Mouse (Mus musculus) kidney, embryonic 15.5 days (tissue): Measurements from ENCODE around the gene Csde1. TPM values are rescaled to one million over a fixed set of nuclear protein-coding genes. Genes with fewer than 3 reads are reported as not detected.

Source experiments
- ATAC-seq: fragments of 200-750 bp; cut with Nextera tagmentation; replicated peaks from 2 replicates; pipeline ENCODE4 v1.8.0; 2017; ENCODE audit warnings: moderate TSS enrichment; ENCODE audit not compliant: low FRiP score
- H3K27ac ChIP-seq: fragments of 300-500 bp; sonication (generic); 2 replicates; pipeline ENCODE4 v1.5.1; 2015; ENCODE audit warnings: mild to moderate bottlenecking, inconsistent platforms
- H3K27me3 ChIP-seq: fragments of 300-500 bp; sonication (generic); 2 replicates; pipeline ENCODE4 v1.6.1; 2015; ENCODE audit warnings: inconsistent platforms
- H3K36me3 ChIP-seq: fragments of 300-500 bp; sonication (generic); 2 replicates; pipeline ENCODE4 v1.6.1; 2015; ENCODE audit warnings: inconsistent platforms
- H3K4me1 ChIP-seq: fragments of 300-500 bp; sonication (generic); 2 replicates; pipeline ENCODE4 v1.6.1; 2015; ENCODE audit warnings: inconsistent platforms
- H3K4me2 ChIP-seq: fragments of 300-500 bp; sonication (generic); 2 replicates; pipeline ENCODE4 v1.6.1; 2015; ENCODE audit warnings: moderate library complexity, mild to moderate bottlenecking, inconsistent platforms
- H3K4me3 ChIP-seq: fragments of 300-500 bp; sonication (generic); replicated peaks from 2 replicates; pipeline ENCODE4 v1.5.1; 2015; ENCODE audit warnings: mild to moderate bottlenecking, inconsistent platforms
- H3K9ac ChIP-seq: fragments of 300-500 bp; sonication (generic); 2 replicates; pipeline ENCODE4 v1.6.1; 2015; ENCODE audit warnings: mild to moderate bottlenecking, inconsistent platforms
- H3K9me3 ChIP-seq: fragments of 300-500 bp; sonication (generic); replicated peaks from 2 replicates; pipeline ENCODE4 v1.6.1; 2016; ENCODE audit warnings: inconsistent platforms
- WGBS: fragments of 180-500 bp; shearing (Covaris S2); methylation state at CpG from one replicate; pipeline ENCODE4 v1.1.7; 2015; ENCODE audit warnings: mixed read lengths; 5-methylcytosine and 5-hydroxymethylcytosine counted together
- polyA plus RNA-seq: library from polyadenylated mRNA; unstranded; fragments of >200 nt; fragmentation: Nextera tagmentation; extraction: Ambion mirVana; gene quantifications from 2 replicates; pipeline ENCODE4 v1.2.1, GENCODE M21; 2015

The Csde1 gene
- polyA plus RNA-seq, 1 experiment from 2014 or later: 358 TPM

- no peak within 1 kb of the TSS for H3K9ac ChIP-seq
- no peaks in the 10 kb centered on the region for H3K27me3 ChIP-seq
- H3K9me3 ChIP-seq: no peaks in the 10 kb centered on the region
- H3K4me2 ChIP-seq: no peak within 1 kb of the TSS
- H3K36me3 ChIP-seq: peaks cover 5% of the 10 kb centered on the region
- H3K4me1 ChIP-seq: no peaks in the 10 kb centered on the region
- H3K27ac ChIP-seq: no peak within 1 kb of the TSS
- H3K4me3 ChIP-seq: no peak within 1 kb of the TSS
- 48% methylated on average over 5 of the region's 5 CpGs for WGBS
- ATAC-seq: no peak
These were observed 53.5 kb downstream of the Csde1 start, which contains the start of gene Ampd1 for GRCm38 (mm10) chr3:103073771-103074170. Gene Ampd1, plus strand, starts transcription at chr3:103074014.

DNA sequence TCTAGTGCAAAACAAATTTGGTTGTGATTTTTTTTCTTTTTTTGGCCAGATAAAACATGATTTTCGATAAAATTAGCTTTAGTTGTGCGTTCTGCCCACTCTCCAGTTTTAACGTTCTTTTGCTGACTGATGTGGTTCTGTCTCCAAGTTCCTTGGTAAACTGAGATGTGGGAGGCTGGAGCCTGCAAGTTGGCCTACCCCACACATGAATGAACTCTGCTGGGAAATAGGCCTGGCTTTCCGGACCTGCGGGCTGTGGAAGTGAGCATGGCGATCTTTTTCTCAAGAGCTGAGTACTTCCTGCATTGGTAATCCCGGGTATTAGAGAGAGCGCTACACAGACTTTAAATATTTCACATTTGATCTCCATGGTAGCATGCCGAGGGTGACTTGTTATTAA is 55.6 kb downstream of the Csde1 start:
- Histone ChIP-seq H3K27ac (no peak overlapping the region), H3K27me3 (no peaks in the 10 kb centered on the region), H3K9me3 (no peaks in the 10 kb centered on the region), H3K36me3 (no peaks in the 10 kb centered on the region), H3K4me3 (no peak overlapping the region), H3K4me1 (no peaks in the 10 kb centered on the region), H3K9ac (no peak overlapping the region), H3K4me2 (no peak overlapping the region)
- 76% methylated on average over 9 of the region's 9 CpGs for whole genome bisulfite sequencing
- no peak for ATAC-seq

DNA sequence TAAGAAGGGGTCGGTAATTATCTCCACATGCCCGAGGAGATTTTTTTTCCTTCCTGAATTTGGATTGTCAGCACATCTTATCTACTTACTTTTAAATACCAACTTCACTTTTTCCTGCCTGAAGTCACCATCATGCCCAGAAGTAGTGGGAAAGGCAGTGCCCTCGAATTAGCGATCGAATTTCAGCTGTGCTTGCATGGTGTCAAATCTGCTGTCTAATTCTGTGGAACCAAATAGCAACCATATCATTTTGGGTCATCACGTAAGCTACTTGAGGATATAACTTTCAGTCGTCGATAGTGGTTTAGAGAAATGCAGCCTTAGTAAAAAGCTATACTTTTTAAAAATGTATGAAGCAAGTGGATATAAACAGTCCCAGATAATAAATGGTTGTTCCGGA is 56.2 kb downstream of the Csde1 start:
- ATAC-seq: no peak
- no peak overlapping the region for H3K9ac ChIP-seq
- 89% methylated on average over 9 of the region's 9 CpGs for WGBS
- H3K9me3 ChIP-seq: no peaks in the 10 kb centered on the region
- H3K27ac ChIP-seq: no peak overlapping the region
- no peaks in the 10 kb centered on the region for H3K27me3 ChIP-seq
- no peak overlapping the region for H3K4me2 ChIP-seq
- no peaks in the 10 kb centered on the region for H3K36me3 ChIP-seq
- H3K4me1 ChIP-seq: no peaks in the 10 kb centered on the region
- H3K4me3 ChIP-seq: no peak overlapping the region

DNA sequence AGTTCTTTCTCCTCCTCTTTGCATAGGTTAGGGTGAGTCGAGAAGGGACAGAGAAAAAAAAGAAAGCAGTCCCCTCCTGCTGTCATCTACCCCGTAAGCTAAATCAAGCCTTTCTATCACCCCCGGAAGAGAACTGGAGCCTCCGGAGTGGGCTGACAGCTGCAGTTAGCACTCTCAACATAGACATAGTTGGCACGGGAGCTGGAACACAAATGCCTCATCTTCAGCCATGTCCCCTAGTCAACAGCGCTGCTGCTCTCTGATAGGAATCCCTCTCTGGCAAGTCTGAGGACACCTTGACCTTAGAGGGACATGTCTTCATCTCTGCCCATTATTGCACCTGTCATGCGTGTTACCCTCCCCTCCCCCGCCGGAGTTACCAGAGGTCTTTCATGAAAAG is 59.1 kb downstream of the Csde1 start:
- no peak for ATAC-seq
- no peak overlapping the region for H3K4me2 ChIP-seq
- H3K9me3 ChIP-seq: no peaks in the 10 kb centered on the region
- no peaks in the 10 kb centered on the region for H3K36me3 ChIP-seq
- no peaks in the 10 kb centered on the region for H3K4me1 ChIP-seq
- WGBS: 86% methylated on average over 9 of the region's 9 CpGs
- H3K9ac ChIP-seq: no peak overlapping the region
- H3K27me3 ChIP-seq: no peaks in the 10 kb centered on the region
- no peak overlapping the region for H3K4me3 ChIP-seq
- H3K27ac ChIP-seq: no peak overlapping the region

DNA sequence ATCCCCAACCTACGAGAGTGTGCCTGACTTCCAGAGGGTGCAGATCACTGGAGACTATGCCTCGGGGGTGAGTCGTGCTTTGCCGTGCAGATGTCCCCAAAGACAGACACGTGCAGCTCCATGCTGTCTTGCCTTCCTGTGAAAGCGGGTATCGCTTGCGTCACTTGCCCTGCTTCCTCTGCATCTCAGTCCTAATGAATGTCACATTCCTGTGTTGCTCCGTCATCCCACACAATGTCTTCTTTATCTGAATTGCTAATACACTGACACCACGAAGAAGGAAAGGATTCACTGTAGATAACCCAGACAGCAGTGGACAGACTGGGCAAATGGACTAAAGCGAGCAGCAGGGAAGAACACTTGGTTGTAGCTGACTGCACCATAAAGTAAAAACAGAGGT is 60.8 kb downstream of the Csde1 start:
- H3K4me2 ChIP-seq: no peak overlapping the region
- H3K9me3 ChIP-seq: no peaks in the 10 kb centered on the region
- no peak overlapping the region for H3K4me3 ChIP-seq
- no peak overlapping the region for H3K27ac ChIP-seq
- H3K4me1 ChIP-seq: no peaks in the 10 kb centered on the region
- no peaks in the 10 kb centered on the region for H3K36me3 ChIP-seq
- no peak for ATAC-seq
- no peak overlapping the region for H3K9ac ChIP-seq
- H3K27me3 ChIP-seq: no peaks in the 10 kb centered on the region
- 75% methylated on average over 11 of the region's 11 CpGs for WGBS

DNA sequence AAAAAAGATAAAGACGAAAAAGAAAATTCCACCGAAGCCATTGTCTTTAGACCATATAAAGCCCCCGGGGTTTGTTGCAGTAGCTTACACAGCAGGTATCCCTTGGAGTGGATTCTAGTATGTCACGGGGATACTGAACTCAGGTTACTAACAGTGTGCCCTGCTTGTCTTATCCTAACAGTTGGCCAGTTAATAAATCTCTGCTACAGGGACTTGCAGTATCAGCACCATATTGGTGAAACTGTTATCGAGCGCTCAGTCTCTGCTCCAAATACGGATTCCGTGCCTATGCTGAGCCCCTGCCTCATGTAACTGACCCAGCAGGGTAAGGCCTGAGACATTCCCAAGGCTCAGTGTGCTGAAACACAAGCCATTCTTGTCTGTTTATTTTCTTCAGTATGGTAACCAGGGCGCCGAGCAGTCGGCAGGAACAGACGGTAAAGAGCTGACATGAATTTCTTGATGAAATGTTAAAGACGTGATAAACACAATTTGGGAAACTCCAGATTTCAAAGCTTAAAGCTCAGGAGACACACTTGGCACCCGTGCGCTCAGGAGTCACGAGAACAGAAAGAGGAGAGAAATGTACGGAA is 61.7 kb downstream of the Csde1 start:
- Histone ChIP-seq H3K27me3 (no peaks in the 10 kb centered on the region), H3K4me2 (no peak overlapping the region), H3K27ac (no peak overlapping the region), H3K4me1 (no peaks in the 10 kb centered on the region), H3K9me3 (no peaks in the 10 kb centered on the region), H3K36me3 (no peaks in the 10 kb centered on the region), H3K4me3 (no peak overlapping the region), H3K9ac (no peak overlapping the region)
- 77% methylated on average over 17 of the region's 17 CpGs for WGBS
- ATAC-seq: no peak

DNA sequence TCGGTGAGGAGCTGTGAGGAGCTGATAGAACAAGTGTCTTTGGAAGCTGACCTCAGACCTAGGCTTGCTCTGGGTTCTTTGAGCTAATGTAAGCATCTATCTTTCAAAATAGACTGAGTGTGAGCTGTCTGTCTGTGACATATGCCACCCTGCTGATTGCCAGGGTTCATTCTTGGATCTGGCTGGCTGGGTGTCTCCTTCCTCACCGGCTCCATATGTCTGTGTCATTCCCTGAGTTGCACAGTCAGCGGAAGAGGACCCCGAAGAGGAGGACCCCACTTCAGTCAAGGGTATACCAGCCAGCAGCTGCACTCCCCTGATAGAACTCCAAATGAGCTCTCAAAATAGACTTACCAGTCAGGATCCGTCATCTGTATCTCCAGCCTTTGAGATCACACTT is 62.5 kb downstream of the Csde1 start:
- Histone ChIP-seq H3K4me1 (no peaks in the 10 kb centered on the region), H3K36me3 (no peaks in the 10 kb centered on the region), H3K4me2 (no peak overlapping the region), H3K27me3 (no peaks in the 10 kb centered on the region), H3K9me3 (no peaks in the 10 kb centered on the region), H3K27ac (no peak overlapping the region), H3K9ac (no peak overlapping the region), H3K4me3 (no peak overlapping the region)
- 86% methylated on average over 5 of the region's 5 CpGs for WGBS
- ATAC-seq: no peak

DNA sequence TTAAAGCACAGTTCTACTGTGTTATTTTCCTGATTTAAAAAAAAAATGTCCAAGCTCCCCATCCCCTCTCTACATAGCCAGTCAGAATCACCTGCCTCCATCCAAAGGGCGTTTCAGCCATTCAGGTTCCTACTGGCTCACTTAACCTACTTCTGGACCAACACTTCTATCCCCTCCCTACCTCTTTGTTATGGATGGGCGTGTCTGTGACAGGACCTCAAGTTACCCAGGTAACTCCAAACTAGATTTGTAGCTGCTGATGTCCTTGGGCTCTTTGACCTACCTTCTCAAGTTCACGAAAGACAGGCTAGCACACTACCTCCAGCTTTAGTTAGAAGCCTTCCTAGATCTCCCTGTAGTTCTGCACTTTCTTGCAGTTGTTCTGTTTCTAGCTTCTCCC is 65.8 kb downstream of the Csde1 start:
- Histone ChIP-seq H3K4me3 (no peak overlapping the region), H3K9ac (no peak overlapping the region), H3K4me1 (no peaks in the 10 kb centered on the region), H3K27ac (no peak overlapping the region), H3K4me2 (no peak overlapping the region), H3K27me3 (no peaks in the 10 kb centered on the region), H3K36me3 (no peaks in the 10 kb centered on the region), H3K9me3 (no peaks in the 10 kb centered on the region)
- no peak for ATAC-seq
- WGBS: 81% methylated on average over 3 of the region's 3 CpGs

- ATAC-seq: no peak
- H3K9me3 ChIP-seq: no peaks in the 10 kb centered on the region
- H3K27ac ChIP-seq: no peak overlapping the region
- H3K27me3 ChIP-seq: no peaks in the 10 kb centered on the region
- no peaks in the 10 kb centered on the region for H3K36me3 ChIP-seq
- H3K9ac ChIP-seq: no peak overlapping the region
- H3K4me3 ChIP-seq: no peak overlapping the region
- H3K4me1 ChIP-seq: no peaks in the 10 kb centered on the region
- WGBS: 89% methylated on average over 2 of the region's 2 CpGs
- no peak overlapping the region for H3K4me2 ChIP-seq
These were observed 71.5 kb downstream of the Csde1 start for GRCm38 (mm10) chr3:103091753-103092152.

DNA sequence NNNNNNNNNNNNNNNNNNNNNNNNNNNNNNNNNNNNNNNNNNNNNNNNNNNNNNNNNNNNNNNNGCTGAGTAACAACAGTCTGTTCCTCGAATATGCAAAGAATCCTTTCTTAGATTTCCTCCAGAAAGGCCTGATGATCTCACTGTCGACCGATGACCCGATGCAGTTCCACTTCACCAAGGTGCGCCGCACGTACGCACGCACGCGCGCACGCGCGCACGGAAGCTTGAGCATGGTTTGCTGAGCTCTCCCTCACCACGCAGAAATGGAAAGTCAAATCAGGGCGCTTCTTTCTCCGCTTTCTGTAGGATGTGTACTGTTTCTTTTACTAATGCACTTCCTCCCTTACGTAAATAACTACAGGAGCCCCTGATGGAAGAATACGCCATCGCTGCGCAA is 78.4 kb downstream of the Csde1 start:
- no peaks in the 10 kb centered on the region for H3K9me3 ChIP-seq
- no peaks in the 10 kb centered on the region for H3K36me3 ChIP-seq
- no peak for ATAC-seq
- no peak overlapping the region for H3K27ac ChIP-seq
- peaks cover 11% of the 10 kb centered on the region for H3K4me1 ChIP-seq
- no peaks in the 10 kb centered on the region for H3K27me3 ChIP-seq
- H3K4me2 ChIP-seq: no peak overlapping the region
- 81% methylated on average over 23 of the region's 23 CpGs for WGBS
- H3K9ac ChIP-seq: no peak overlapping the region
- H3K4me3 ChIP-seq: no peak overlapping the region

DNA sequence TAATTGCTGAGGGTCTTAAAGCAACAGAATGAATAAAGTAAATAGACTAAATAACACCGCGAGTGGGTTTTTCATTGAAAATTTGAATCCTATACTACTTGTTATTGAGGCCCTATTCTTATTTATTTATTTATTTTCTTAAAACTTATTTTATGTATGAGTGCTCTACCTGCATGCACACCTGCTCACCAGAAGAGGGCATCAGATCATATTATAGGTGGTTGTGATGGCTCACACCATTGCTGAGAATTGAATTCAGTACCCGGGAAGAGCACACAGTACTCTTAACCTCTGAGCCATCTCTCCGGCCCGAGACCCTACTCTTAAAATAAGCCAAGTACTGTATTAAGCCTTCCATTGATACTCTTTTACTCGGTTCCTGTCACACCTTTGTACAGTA is 79.4 kb downstream of the Csde1 start:
- Histone ChIP-seq H3K4me1 (peaks cover 11% of the 10 kb centered on the region), H3K4me3 (no peak overlapping the region), H3K9ac (no peak overlapping the region), H3K4me2 (no peak overlapping the region), H3K9me3 (no peaks in the 10 kb centered on the region), H3K27me3 (no peaks in the 10 kb centered on the region), H3K36me3 (no peaks in the 10 kb centered on the region), H3K27ac (no peak overlapping the region)
- WGBS: 87% methylated on average over 6 of the region's 6 CpGs
- no peak for ATAC-seq

DNA sequence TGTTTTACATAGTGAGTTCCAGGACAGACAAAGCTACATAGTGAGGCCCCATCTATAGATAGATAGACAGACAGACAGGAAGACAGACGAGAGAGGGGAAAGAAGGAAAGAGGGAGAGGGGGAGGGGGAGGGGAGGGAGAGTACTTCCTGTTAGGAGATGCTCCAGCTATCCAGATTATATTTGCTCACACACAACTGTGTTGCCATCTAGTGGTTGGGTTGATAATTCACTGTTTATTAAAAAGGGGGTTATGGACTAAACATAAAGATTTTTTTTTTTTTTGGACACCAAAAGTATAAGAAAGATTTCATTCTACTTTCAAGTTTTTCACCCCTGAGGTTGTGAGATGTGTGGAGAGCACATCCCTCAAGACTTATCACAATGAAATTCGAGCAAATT is 80.5 kb downstream of the Csde1 start:
- H3K27ac ChIP-seq: no peak overlapping the region

GRCm38 (mm10) chr3:103101194-103101593 is 81.0 kb downstream of the Csde1 start:
- no peak overlapping the region for H3K9ac ChIP-seq
- H3K27me3 ChIP-seq: no peaks in the 10 kb centered on the region
- no peak overlapping the region for H3K27ac ChIP-seq
- ATAC-seq: no peak
- no peak overlapping the region for H3K4me2 ChIP-seq
- no peaks in the 10 kb centered on the region for H3K9me3 ChIP-seq
- no peak overlapping the region for H3K4me3 ChIP-seq
- H3K4me1 ChIP-seq: peaks cover 11% of the 10 kb centered on the region
- H3K36me3 ChIP-seq: no peaks in the 10 kb centered on the region
- WGBS: 62% methylated on average over 5 of the region's 5 CpGs

More for the DNA sequence above, 80.5 kb downstream of the Csde1 start:
- no peak overlapping the region for H3K9ac ChIP-seq
- H3K9me3 ChIP-seq: no peaks in the 10 kb centered on the region
- no peaks in the 10 kb centered on the region for H3K36me3 ChIP-seq
- no peak overlapping the region for H3K4me3 ChIP-seq
- no peaks in the 10 kb centered on the region for H3K27me3 ChIP-seq
- H3K4me2 ChIP-seq: no peak overlapping the region
- WGBS: 68% methylated on average over 2 of the region's 2 CpGs
- H3K4me1 ChIP-seq: peaks cover 11% of the 10 kb centered on the region
- ATAC-seq: no peak
